Mouse (Mus musculus) embryonic facial prominence, embryonic 13.5 days (tissue): ENCODE data around the gene Vmn1r53. TPM values are rescaled to one million over a fixed set of nuclear protein-coding genes. Genes with fewer than 3 reads are reported as not detected.
"Not testable (repeated sequence)": the region's sequence is repeated elsewhere in the genome, so short reads cannot be mapped to it uniquely, and the experiment has no call there.

Experiments
- ATAC-seq: fragments of 200-750 bp; cut with Nextera tagmentation; 2 replicates; pipeline ENCODE4 v1.8.0; 2017; ENCODE audit warnings: low read depth; ENCODE audit not compliant: insufficient number of reproducible peaks, insufficient read depth, low FRiP score, low TSS enrichment
- H3K27ac ChIP-seq: fragments of 300-500 bp; sonication (generic); 2 replicates; pipeline ENCODE4 v1.5.1; 2015; ENCODE audit warnings: moderate library complexity, mild to moderate bottlenecking, inconsistent platforms
- H3K27me3 ChIP-seq: fragments of 300-500 bp; sonication (generic); 2 replicates; pipeline ENCODE4 v1.6.1; 2015; ENCODE audit warnings: mild to moderate bottlenecking, inconsistent platforms
- H3K36me3 ChIP-seq: fragments of 300-500 bp; sonication (generic); 2 replicates; pipeline ENCODE4 v1.6.1; 2015; ENCODE audit warnings: mild to moderate bottlenecking, inconsistent platforms
- H3K4me1 ChIP-seq: fragments of 300-500 bp; sonication (generic); 2 replicates; pipeline ENCODE4 v1.6.1; 2015; ENCODE audit warnings: inconsistent platforms
- H3K4me2 ChIP-seq: fragments of 300-500 bp; sonication (generic); 2 replicates; pipeline ENCODE4 v1.6.1; 2015; ENCODE audit warnings: moderate library complexity, mild to moderate bottlenecking, inconsistent platforms
- H3K4me3 ChIP-seq: fragments of 300-500 bp; sonication (generic); 2 replicates; pipeline ENCODE4 v1.5.1; 2015; ENCODE audit warnings: mild to moderate bottlenecking, inconsistent platforms
- H3K9ac ChIP-seq: fragments of 300-500 bp; sonication (generic); 2 replicates; pipeline ENCODE4 v1.6.1; 2015; ENCODE audit warnings: mild to moderate bottlenecking, inconsistent platforms
- H3K9me3 ChIP-seq: fragments of 300-500 bp; sonication (generic); 2 replicates; pipeline ENCODE4 v1.6.1; 2016; ENCODE audit warnings: inconsistent platforms
- WGBS: fragments of 180-500 bp; shearing (Covaris S2); methylation state at CpG from one replicate; pipeline ENCODE4 v1.1.7; 2015; ENCODE audit warnings: mixed read lengths; 5-methylcytosine and 5-hydroxymethylcytosine counted together
- polyA plus RNA-seq: library from polyadenylated mRNA; unstranded; fragments of >200 nt; fragmentation: Nextera tagmentation; extraction: Ambion mirVana; gene quantifications from 2 replicates; pipeline ENCODE4 v1.2.1, GENCODE M21; 2015

The Vmn1r53 gene
- polyA plus RNA-seq: not detected in 2 replicates

GRCm38 (mm10) chr6:90224338-90224737 lies at the start of gene Vmn1r53:
TSS of gene Vmn1r53 (minus strand) at chr6:90224438.
- 80% methylated on average over 1 of the region's 1 CpGs for WGBS
- Histone ChIP-seq H3K27me3 (no peaks in the 10 kb centered on the region), H3K27ac (no peak within 1 kb of the TSS), H3K9me3 (0 out of 2 replicates have a peak, but pooled peaks cover 6% of the 10 kb centered on the region), H3K36me3 (no peaks in the 10 kb centered on the region), H3K4me1 (no peaks in the 10 kb centered on the region), H3K4me3 (no peak within 1 kb of the TSS), H3K9ac (no peak within 1 kb of the TSS), H3K4me2 (no peak within 1 kb of the TSS)
- no peak for ATAC-seq

GRCm38 (mm10) chr6:90246000-90246399 lies 21.8 kb upstream of the Vmn1r53 start, which contains the start of gene Vmn1r54:
TSS of gene Vmn1r54 (plus strand) at chr6:90246300.
- Histone ChIP-seq H3K36me3 (no peaks in the 10 kb centered on the region), H3K4me3 (no peak within 1 kb of the TSS), H3K4me1 (no peaks in the 10 kb centered on the region), H3K27me3 (no peaks in the 10 kb centered on the region), H3K4me2 (no peak within 1 kb of the TSS), H3K9ac (no peak within 1 kb of the TSS), H3K9me3 (no peaks in the 10 kb centered on the region), H3K27ac (no peak within 1 kb of the TSS)
- 69% methylated on average over 1 of the region's 1 CpGs for WGBS
- ATAC-seq: no peak

GRCm38 (mm10) chr6:90244019-90244418 lies 19.8 kb upstream of the Vmn1r53 start:
- 75% methylated on average over 3 of the region's 3 CpGs for WGBS
- Histone ChIP-seq H3K27ac (no peak overlapping the region), H3K27me3 (no peaks in the 10 kb centered on the region), H3K9ac (no peak overlapping the region), H3K4me1 (no peaks in the 10 kb centered on the region), H3K4me2 (no peak overlapping the region), H3K4me3 (no peak overlapping the region), H3K9me3 (no peaks in the 10 kb centered on the region), H3K36me3 (no peaks in the 10 kb centered on the region)
- no peak for ATAC-seq

- H3K9ac ChIP-seq: no peak overlapping the region
- H3K4me3 ChIP-seq: no peak overlapping the region
- no peaks in the 10 kb centered on the region for H3K36me3 ChIP-seq
- peaks cover 17% of the 10 kb centered on the region for H3K9me3 ChIP-seq
- ATAC-seq: no peak
- WGBS: 67% methylated on average over 27 of the region's 27 CpGs
- H3K4me1 ChIP-seq: no peaks in the 10 kb centered on the region
- no peak overlapping the region for H3K27ac ChIP-seq
- no peaks in the 10 kb centered on the region for H3K27me3 ChIP-seq
- H3K4me2 ChIP-seq: no peak overlapping the region
Measured at GRCm38 (mm10) chr6:90232681-90233080, 8.4 kb upstream of the Vmn1r53 start.

- not testable (repeated sequence) for H3K36me3 ChIP-seq, ATAC-seq, H3K27me3 ChIP-seq, H3K27ac ChIP-seq, H3K4me2 ChIP-seq, H3K4me1 ChIP-seq, H3K4me3 ChIP-seq, H3K9ac ChIP-seq
- WGBS: 92% methylated on average over 4 of the region's 4 CpGs
- H3K9me3 ChIP-seq: peaks cover 17% of the 10 kb centered on the region
Measured at GRCm38 (mm10) chr6:90232114-90232513, 7.9 kb upstream of the Vmn1r53 start.

GRCm38 (mm10) chr6:90202493-90202892 lies 21.7 kb downstream of the Vmn1r53 start, which contains the start of gene V1ra8:
TSS of gene V1ra8 (plus strand) at chr6:90202793.
- not testable (repeated sequence) for H3K36me3 ChIP-seq, H3K4me3 ChIP-seq
- 68% methylated on average over 2 of the region's 2 CpGs for WGBS

GRCm38 (mm10) chr6:90174508-90174907 lies 49.7 kb downstream of the Vmn1r53 start, which contains the start of gene Vmn1r52:
TSS of gene Vmn1r52 (plus strand) at chr6:90174808.
- H3K27ac ChIP-seq: no peak within 1 kb of the TSS
- H3K4me2 ChIP-seq: no peak within 1 kb of the TSS
- H3K4me3 ChIP-seq: no peak within 1 kb of the TSS
- H3K9ac ChIP-seq: no peak within 1 kb of the TSS
- H3K36me3 ChIP-seq: no peaks in the 10 kb centered on the region
- H3K4me1 ChIP-seq: no peaks in the 10 kb centered on the region
- no peak for ATAC-seq
- 65% methylated on average over 2 of the region's 2 CpGs for WGBS
- no peaks in the 10 kb centered on the region for H3K9me3 ChIP-seq
- no peaks in the 10 kb centered on the region for H3K27me3 ChIP-seq

More at GRCm38 (mm10) chr6:90202493-90202892, 21.7 kb downstream of the Vmn1r53 start, which contains the start of gene V1ra8:
- H3K4me2 ChIP-seq, H3K9me3 ChIP-seq, H3K27ac ChIP-seq, ATAC-seq, H3K4me1 ChIP-seq, H3K9ac ChIP-seq, H3K27me3 ChIP-seq: not testable (repeated sequence)

Other genes with a start within 250 kb of the Vmn1r53 start
- gene Vmn1r47, start 208.3 kb downstream of the Vmn1r53 start, polyA plus RNA-seq: not detected in 2 replicates
- gene Vmn1r48, start 187.6 kb downstream of the Vmn1r53 start, polyA plus RNA-seq: not detected in 2 replicates
- gene Vmn1r49, start 145.9 kb downstream of the Vmn1r53 start, polyA plus RNA-seq: not detected in 2 replicates
- not detected in 2 replicates for gene Vmn1r50, start 123.0 kb downstream of the Vmn1r53 start, polyA plus RNA-seq
- gene Vmn1r51, start 101.8 kb downstream of the Vmn1r53 start, polyA plus RNA-seq: not detected in 2 replicates
- not detected in 2 replicates for gene Vmn1r52, start 49.6 kb downstream of the Vmn1r53 start, polyA plus RNA-seq
- gene V1ra8, start 21.6 kb downstream of the Vmn1r53 start, polyA plus RNA-seq: not detected in 2 replicates
- gene Vmn1r54, start 21.9 kb upstream of the Vmn1r53 start, polyA plus RNA-seq: not detected in 2 replicates
- gene BC048671, start 76.8 kb upstream of the Vmn1r53 start, polyA plus RNA-seq: not detected in 2 replicates
- 2.3 and 3.0 TPM in 2 replicates for gene Chst13, start 100.7 kb upstream of the Vmn1r53 start, polyA plus RNA-seq
- gene Uroc1, start 108.8 kb upstream of the Vmn1r53 start, polyA plus RNA-seq: 0.30 TPM in 1 of 2 replicates, not detected in the other
- 8.2 and 8.9 TPM in 2 replicates for gene Zxdc, start 145.1 kb upstream of the Vmn1r53 start, polyA plus RNA-seq
- 1.2 and 1.8 TPM in 2 replicates for gene Cfap100, start 204.4 kb upstream of the Vmn1r53 start, polyA plus RNA-seq
- gene Klf15, start 238.1 kb upstream of the Vmn1r53 start, polyA plus RNA-seq: 7.5 and 7.8 TPM in 2 replicates